Mouse (Mus musculus): ENCODE data around the gene Tmem69.

Gene Tmem69

GRCm38 (mm10) chr4:116555413-116556300, at the start of gene Tmem69:
TSS of gene Tmem69 (minus strand) at chr4:116555936.
- DNase-seq = peak; percentile 81

DNA sequence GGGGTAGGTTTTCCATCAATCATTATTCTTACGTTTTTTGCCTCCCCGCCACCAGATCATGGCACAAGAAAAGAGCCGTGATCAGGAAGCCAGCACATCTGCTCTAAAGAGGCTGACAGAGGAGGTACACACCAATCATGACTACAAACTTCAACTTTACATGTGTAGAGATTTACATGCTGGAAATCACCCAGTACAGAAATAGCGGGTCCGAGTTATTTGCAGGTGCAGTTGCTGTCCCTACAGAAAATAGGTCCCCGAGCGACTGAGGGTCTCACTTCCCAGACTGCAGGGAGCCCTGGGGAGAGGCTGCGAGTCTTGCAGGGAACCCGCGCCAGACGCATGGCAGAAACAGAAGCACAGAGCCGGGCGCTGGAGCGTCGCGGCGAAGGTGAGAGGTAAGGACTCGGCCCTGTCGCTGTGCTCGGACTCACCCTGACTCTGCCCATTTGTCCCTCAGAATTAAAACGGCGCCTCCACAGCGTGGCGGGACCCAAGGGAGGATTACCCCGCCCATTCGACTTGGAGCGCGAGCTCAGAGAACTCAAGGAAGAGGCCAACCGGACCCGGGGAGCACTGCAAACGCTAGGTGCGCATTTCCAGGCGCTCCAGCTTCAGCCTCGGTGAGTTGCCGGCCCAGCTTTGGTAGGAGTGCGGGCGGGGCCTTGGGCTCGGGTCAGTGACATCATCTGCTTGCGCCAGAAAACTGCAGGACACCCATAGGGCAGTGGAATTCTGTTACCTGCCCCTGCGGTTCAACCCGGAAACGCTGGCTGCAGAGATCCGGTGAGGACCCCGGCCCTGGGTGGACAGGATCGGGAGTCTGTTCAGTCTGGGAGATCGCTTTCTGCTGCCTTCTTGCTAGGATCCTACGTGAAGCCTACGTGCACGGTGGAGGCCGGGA, 41.5 kb upstream of the Tmem69 start:
- peak; percentile 58 for DNase-seq

DNA sequence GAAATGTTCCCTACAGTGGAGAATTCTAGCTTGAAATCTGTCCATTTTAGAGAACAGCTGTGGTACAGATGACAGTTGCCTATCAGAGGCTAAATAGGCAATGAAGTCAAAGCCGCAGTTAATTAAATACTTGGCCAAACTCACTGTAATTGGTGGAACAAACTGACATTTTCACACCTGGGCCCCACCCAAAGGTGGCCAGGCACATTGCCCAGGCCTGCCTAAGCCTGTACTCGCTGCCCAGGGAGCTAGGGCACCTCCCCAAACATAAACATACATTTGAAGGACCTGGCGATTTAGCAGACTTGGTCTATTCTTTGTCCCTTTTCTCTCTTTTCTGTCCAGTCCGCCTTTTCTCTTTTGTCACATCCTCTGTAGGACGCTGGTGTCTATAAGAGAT, 40.6 kb upstream of the Tmem69 start, which contains the start of gene Ccdc17:
TSS of gene Ccdc17 (plus strand) at position 276 of the 400 bp plus-strand sequence.
- DNase-seq = no peak

DNA sequence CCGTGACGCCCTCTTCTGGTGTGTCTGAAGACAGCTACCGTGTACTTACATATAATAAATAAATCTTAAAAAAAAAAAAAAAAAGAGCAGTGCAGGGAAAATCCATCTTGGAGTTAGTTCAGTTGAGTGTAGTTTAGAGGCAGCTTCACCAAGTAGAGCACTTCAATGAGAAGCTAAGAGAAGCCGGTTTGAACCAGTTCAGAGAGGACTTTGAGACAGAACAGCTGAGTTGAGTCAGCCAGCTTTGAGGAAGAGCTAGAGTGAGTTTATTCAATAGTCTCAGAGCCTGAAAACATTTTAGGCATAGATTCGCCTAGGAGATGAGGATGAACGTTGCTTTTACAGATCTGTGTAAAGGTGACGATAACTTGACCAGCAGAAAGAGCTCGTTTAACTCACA, 40.1 kb upstream of the Tmem69 start:
- no peak for DNase-seq

DNA sequence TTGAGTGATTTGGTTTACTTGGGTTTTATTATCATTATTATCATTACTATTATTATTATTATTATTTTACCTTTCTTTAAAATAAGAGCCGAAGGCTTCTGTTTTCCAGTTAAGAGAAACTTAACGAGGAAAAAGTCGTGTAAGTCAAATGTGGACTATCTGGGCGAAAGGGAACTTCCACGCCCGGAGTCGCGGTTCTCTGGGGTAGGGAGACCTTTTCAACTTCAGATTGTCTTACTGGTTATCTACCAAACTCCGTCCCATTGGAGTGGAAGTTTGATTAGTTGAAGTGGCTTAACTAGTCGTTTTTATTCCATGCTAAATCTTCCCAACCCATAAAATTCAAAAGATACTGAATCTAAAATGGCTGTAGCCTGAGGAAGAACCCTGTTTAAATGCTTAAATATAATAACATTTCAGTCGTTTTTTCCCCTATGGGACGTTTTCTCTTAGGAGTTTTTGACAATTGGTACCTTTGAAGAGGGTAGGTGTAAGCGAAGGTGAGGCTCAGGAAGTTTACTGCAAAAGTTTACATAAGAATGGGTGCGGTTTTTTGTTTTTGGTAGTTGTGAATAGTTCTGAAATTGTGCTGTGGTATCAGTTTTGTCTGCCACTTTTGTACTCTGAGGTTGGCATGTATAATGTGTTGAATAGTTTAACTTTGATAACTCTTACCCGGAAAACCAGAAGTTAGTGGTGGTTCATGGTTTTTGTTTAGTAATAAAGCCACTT, 2.6 kb upstream of the Tmem69 start:
- no peak for DNase-seq

DNA sequence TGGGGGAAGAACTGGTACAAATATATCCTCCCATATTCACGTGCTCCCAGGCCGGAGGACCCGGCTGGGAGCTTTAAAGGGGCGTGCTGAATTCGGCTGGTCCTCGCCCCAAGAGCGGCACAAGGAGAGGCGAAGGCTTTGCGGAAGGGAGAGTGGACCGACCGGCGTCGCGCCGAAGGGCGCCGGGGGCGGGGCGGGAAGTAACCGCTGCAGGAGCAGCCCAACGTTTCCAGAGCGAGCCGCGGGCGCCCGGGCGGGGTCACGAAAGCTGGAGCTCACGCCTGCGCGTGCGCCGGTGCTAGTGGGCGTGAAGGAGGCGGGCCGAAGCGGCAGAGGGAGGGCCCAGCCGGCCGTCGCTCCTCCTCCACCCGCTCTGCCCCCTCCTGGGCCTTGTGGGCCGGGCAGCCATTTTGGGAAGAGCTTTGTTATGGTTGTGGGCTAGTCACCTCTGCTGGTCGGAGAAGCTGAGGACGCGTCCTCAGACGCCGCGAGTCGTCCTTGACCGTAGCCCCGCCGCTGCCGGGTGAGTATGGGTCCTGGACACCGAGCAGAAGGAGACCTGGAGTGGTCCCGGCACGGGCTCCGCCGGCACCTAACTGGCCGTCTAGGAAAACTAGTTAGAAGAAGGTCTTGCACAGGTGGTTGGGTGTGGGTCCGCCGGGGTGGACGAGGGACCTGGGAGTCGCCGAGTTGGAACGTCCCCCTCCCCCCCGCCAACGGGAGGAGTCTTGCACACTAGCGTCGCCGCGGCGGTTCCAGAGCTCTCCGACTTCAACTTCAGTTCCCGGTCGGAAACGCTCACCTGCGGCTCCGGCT, 1.8 kb upstream of the Tmem69 start, which contains the start of gene Gpbp1l1:
TSS of gene Gpbp1l1 (plus strand) at position 353 of the 816 bp plus-strand sequence.
- peak; percentile 99 for DNase-seq

- DNase-seq = peak; percentile 94
These were observed 997 bp upstream of the Tmem69 start for GRCm38 (mm10) chr4:116556561-116557305.

GRCm38 (mm10) chr4:116553035-116553434, 2.7 kb downstream of the Tmem69 start:
- no peak for DNase-seq

DNA sequence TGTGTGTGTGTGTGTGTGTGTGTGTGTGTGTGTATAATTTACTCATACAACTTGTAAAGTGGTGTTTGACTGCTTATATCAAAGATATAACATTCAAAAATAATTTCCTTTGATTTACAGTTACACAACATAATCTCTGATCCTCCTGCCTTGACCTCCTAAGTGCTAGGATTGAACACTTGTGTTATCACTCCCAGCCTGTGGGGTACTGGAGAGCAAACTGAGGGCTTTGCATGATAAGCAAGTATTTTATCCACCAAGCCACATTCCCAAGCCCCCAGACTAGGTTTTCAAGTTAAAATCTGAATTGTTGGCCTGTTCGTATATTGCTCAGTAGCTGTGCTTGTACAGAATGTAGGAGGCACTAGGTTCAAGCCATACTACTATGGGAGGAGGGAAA, 5.3 kb downstream of the Tmem69 start:
- no peak for DNase-seq

DNA sequence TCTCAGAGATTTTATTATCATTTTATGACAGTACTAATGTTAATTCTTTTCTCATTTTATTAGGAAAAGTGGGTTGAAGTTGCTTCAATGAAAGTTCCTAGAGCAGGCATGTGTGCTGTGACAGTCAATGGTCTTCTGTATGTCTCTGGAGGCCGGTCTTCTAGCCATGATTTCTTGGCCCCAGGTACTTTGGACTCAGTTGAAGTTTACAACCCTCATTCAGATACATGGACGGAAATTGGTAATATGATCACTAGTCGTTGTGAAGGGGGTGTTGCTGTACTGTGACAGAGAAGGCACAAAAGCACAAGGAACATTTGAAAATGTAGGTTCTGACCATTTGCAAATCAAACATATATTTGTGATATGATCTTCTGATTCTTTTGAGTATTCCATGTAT, 18.0 kb downstream of the Tmem69 start:
- no peak for DNase-seq

- DNase-seq = no peak
These were observed 19.4 kb downstream of the Tmem69 start for GRCm38 (mm10) chr4:116536351-116536750.

DNA sequence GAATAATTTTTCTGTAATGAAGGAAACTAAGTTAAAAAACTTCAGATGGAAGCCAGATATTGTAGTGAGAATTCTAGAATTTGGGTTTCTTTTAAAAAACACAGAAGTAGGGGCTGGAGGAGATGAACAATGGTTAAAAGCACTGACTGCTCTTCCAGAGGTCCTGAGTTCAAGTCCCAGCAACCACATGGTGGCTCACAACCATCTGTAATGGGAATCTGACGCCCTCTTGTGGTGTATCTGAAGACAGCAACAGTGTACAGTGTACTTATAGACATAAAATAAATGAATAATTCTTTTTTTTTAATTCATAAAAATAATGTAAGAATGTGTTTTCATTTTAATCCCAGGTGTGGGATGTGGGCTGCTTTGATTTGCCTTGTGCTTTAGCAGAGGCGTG, 24.6 kb downstream of the Tmem69 start:
- no peak for DNase-seq

GRCm38 (mm10) chr4:116507425-116508218, 48.1 kb downstream of the Tmem69 start, which contains the start of gene Ipp:
TSS of gene Ipp (plus strand) at chr4:116507549.
- peak; percentile 97 for DNase-seq

- no peak for DNase-seq
These were observed 48.8 kb downstream of the Tmem69 start for GRCm38 (mm10) chr4:116506886-116507424.

Data from thymus, postnatal 25 days (tissue).